Mouse (Mus musculus) testis, postnatal 10 days (tissue): ENCODE results near the gene Ero1lb.

Experiments
- DNase-seq: peaks from one replicate; pipeline ENCODE4 v3.0.0; 2021; ENCODE audit warnings: low spot score

The Ero1lb gene

DNA sequence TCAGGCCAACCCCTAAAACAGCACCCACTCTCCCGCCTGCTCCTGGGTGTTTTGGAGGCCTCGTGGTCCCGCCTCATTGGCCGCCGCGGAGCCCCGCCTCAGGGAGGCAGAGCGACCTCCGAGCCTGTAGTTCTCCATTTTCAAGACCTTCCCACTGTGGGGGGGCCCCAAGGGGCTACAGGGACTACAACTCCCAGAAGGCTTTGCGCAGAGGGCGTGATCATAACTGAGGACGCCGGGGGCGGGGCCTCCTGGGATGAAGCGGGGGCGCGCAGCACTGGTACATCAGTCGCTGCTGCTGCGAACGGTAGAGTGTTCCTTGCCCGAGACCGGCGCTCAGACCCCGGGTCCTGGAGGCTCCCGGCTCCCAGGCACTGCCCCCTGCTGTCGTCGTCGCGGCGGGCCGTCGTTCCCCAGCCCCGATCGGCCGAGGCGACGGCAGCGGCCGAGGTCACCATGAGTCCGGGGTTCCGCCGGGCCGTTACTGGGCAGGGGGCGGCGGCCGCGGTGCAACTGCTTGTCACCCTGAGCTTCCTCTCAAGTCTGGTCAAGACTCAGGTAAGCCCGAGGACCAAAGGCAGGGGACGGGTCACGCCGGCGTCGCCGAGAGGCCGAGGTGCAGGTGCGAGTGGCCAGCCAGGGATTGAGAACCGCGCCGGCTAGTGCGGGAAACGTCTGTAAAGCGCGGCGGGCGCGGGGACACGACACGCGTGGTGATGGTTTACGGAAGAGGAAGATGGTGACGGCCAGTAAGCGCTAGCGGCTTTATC, at the start of gene Ero1lb:
Gene Ero1lb, plus strand, starts transcription at position 254 of the 770 bp plus-strand sequence.
- DNase-seq, result peak; percentile 99

DNA sequence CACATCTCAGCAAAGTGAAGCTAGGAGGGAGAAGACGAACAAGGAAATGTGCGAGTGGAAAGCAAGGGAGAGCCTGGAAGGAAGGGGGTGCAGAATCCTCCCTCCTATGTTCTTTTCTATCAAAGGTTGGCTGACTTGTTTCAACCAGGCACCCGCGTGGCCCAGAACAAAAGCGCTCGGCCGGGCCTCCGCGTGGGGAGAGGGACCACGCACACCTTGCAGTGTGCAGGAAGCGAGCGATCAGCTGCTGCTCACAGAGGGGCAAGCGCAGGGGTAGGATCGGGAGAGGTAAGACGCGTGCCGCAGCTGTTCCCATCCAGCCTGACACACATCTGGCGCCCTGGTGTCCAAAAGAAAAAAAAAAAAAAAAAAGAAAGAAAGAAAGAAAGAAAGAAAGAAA, 46.3 kb upstream of the Ero1lb start:
- DNase-seq, result peak; percentile 50

DNA sequence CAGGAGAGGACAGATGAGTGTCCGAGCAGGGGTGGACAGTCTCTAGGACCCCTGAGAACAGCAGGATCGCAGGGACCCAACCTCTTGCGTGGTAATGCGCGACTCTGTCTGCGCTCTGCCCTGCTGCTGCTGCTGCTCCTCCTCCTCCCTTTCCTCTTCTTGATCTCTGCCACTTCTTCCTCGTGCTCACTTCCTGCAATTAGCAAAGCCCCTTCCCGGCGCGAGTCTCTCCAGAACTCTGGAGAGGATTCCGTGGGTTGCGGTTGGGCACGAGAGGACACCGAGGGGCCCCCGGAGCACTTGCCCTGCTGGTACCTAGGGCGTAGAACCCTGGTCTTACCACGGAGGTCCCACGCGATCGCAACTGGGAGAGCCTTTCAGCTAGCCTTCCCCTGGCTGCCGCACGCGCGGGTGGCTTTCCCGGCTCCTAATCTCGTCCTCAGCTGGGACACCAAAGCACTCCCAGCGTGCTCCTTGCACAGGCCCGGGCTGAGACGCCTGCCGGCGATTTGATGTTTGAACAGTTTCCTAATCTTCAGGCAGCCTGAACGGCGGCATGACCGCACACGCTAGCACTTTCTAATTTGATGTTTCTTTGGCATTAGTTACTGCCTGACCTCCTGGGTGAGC, 45.6 kb upstream of the Ero1lb start, which contains the start of gene Edaradd:
Gene Edaradd, minus strand, starts transcription at position 484 of the 630 bp plus-strand sequence.
- DNase-seq, result peak; percentile 67

DNA sequence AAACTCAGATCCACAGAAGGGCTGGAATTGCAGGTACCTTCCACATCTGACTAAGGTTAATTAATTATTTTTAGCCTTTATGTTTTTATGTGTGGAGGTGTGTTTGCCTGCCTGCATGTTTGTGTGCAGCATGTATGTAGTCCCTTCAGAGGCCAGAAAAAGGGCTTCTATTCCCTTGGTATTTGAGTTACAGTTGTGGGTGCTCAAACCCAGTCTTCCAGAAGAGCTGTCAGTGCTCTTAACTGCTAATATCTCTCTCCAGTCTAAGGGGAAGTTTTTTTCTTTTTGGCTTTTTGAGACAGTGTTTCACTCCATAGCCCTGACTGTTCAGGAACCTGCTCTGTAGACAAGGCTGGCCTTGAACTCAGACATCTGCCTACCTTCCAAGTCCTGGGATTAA, 43.3 kb upstream of the Ero1lb start:
- DNase-seq, result no peak

DNA sequence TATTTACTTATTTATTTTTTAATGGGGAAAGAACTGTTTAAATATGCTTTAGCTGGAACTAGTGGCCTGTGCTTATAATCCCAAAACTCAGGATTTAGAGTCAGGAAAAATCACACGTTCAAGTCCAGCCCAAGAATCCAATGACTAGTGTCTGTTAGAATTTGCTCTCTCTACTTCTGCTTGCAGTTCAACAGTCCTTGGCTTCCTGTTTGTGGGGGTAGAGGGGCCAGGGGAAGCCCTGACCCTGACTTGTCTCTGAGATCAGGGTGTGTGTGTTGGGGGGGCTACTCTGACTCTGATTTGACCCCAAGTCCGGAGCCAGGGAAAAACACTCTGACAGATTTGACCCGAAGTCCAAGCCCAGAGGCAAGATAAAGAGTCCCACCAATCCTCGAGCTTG, 40.0 kb upstream of the Ero1lb start:
- DNase-seq, result no peak

DNA sequence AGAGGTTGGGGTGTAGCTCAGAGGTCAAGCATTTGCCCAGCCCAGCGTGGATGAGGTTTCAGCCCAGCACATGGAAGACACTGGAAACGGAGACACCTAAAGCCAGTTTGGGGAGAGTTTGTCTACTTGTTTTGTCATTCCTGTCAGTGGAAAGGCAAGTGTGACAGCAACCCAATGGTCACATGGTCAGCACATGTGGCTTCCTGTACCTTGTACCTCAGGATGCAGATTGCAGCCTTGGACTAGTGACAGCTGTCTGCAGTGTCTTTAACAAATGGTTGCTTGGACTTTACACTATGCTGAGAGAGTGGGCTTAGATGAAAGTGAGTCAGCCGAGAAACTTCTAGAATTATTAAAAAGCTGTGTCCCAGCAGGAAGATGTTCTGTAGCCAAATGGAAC, 31.0 kb upstream of the Ero1lb start:
- no peak for DNase-seq

DNA sequence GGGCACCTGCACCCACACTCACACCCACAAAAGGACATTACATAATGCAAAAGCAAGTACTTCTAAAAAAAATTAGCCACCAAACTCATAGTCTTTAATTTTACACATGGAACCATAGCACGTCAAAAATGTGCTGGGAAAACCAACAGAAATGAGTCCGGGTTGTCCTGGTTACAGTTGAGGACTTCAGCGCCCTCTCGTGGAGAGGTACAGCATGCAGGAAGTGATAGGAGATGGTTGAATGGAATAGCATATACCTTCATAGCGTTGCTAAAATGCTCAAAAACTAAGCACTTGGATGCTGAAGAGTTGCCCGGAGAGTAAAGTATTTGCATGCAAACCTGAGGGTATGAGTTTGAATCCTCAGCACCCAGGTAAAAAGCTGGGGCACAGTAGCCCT, 27.7 kb upstream of the Ero1lb start:
- DNase-seq, result peak; percentile 79

DNA sequence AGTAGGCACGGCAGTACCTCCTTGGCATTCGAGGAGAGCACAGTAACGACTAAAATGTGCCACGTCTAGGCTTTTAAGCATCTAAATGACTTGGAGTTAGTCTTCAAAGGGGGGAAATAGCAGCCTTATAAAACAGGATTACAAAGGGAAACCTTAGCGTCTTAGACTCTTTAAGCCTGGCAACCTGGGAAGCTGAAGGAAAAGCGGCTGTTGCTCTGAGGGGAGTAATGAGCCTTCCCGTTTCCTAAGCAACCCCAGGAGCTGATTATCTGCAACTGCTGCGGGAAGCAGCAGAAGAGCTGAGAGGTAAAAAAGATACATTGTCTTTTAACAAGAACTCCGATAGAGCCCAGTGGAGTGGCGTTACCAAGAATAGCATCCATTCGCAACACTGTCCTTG, 26.0 kb upstream of the Ero1lb start:
- no peak for DNase-seq

DNA sequence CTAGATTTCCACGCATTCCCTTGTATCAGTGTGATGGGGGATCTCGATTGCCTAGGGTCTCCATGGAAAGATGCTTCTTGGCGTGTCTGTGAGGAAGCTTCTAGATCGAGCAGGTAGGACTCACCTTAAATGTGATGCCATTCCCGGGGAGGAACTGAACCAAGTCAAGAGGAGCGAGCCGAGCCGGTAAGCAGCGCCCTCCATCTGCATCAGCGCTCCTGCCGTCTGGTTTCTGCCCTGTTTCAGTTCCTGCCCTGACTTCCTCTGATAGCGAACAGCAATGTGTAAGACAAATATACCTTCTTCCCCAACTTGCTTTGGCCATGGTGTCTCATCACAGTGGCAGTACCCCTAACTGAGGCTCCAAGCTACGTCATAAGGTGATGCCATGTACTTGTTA, 25.6 kb upstream of the Ero1lb start:
- no peak for DNase-seq

DNA sequence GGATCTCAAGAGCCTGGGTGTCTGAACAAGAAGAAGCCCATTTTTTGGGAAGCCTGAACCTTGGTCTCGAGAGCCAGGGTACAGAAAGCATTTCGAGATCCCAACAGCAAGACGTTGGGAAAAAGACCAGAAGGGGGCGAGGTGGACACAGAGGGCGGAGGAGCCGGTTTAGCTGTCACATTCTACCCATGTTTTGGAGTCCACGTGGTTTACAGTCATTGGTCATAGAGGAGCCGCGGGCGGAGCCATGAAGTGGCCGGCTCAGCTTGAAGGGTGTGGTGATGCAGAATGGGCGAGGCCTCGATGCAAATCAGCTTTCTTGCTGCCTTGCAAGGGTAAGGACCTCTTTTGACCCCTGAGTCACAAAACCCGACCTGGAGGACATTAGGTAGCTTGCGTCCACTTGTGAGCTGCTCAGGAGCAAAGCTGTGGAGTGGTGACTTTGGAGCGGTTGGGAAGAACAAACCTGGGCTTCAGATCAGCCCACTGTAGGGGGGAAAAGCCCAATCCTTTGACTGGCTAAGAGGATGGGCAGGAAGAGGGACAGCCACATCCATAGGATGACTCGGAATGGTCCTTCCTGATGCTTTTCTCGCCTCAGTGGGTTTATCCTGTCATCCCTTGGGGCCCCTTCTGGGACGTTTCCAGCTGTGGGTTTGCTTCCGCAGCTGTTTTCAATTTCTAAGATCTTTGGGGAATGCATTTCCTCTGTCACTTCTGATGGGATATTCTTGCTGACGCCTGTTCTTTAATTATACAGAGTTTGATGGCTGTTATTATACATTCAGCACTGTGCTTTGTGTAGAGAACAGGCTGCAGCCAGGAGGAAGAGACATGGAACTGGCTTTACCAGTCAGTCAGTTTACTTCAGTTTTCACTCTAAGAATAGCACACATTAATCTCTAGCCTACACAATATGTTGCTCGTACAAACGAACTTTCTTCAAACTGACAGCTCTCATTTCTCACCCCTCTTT, 23.4 kb upstream of the Ero1lb start:
- DNase-seq, result peak; percentile 69

DNA sequence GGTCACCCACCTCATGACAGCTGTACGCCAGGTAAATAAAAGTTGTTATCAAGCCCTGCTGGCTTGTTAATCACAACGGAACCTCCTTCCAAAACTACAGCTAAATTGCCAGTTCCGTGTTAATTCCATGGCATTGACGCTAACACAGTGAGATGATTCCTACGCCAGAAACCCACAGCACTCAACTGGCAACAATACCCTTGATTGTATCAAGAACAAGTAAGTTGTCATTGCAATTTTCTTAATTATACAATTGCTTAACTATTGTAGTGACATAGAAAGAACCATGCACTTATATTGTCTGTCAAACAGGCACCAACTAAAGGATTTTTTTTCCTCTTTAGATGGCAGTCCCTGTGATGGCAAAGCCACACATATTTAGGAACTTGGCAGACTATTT, 22.4 kb upstream of the Ero1lb start:
- DNase-seq, result no peak

DNA sequence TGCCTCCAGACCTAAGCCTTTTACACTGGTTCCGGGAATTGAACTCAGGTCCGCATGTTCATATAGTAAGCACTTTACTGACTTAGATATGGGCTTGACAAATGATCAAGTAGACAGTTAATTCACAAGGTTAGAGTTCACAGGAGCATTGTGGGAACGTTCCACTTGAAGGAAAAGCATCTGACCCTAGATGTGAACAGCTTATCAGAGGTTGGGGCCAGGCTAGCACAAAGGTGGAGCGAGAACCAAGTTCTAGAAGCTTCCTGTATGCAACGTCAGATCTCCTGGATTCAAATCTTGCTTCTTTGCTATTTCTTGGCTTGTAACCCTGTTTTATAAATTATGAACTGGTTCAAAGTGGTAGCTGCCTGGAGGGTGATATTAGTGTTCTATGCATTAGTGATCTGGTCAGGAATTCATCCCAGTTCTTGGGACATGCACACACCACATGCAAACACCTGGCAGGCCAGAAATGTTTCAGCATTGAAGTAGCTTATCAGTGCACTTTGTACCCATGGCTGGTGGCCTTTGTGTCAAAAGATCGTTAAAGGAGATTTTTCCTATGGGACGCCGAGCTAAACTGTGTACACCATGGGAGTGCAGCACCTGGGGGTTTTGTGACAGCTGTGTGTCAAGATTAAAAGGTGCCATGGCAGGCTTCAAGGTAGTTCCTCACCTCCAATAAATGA, 21.6 kb upstream of the Ero1lb start:
- DNase-seq, result no peak

DNA sequence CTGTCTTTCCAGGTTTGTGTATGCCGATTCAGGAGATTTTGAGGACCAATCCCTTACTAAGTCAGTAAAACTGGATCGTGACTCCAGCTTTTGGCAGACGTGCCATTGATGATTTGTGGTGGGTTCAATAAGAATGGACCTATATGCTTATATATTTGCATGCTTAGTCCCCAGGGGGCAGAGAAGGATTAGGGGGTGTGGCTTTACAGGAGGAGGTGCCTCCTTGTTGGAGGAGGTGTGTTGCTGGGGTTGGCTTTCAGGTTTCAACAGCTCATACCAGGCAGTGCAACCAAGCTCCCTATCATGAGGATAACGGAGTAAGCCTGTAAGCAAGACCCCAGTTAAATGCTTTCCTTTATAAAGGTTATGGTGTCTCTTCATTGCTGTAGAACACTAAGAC, 11.5 kb upstream of the Ero1lb start:
- DNase-seq, result no peak

DNA sequence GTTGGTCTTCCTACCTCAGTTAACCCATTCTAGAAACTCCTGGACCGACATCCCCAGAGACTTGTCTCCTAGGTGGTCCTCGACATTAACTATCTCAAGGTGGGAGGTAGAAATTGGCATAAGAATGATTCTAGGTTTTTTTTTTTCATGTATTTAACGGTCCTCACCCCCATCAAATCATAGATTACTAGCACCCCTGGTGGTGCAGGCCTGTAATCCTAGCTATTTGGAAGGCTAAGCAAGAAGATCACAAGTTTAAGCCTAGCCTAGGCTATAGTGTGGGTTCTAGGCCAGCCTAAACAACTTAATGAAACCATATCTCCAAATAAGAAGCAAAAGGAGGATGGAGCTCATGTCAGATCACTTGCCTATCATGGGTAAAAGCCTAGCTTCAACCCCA, 6.6 kb upstream of the Ero1lb start:
- DNase-seq, result no peak

DNA sequence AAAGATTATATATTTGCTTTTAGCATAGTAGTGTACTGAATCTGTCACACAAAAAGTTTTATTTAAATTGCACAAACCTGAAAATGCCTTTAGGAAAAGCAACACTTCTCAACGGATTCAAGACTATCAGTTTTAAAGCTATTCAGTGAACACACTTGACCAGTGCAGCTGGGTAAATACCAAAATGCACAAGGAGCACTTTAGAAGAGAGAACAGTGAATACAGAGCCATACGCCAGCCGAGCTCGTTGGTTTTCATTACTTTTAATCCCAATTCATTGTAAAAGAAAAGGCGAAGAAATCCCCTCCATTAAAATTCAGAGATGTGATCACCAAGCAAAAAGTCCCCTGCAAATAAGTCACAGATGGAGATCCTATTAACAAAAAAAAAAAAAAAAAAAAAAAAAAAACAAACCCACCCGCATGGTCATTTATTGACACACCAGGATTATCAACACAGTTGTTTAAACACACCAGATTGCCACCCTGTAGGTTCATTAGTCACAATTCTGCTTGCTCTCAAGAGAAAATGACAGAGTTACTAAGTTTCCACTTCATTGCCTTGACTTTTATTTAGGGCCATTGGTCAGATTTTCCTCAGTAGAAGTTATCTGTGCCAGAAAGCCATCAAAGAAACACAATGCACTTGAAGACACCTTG, 6.1 kb upstream of the Ero1lb start:
- no peak for DNase-seq

DNA sequence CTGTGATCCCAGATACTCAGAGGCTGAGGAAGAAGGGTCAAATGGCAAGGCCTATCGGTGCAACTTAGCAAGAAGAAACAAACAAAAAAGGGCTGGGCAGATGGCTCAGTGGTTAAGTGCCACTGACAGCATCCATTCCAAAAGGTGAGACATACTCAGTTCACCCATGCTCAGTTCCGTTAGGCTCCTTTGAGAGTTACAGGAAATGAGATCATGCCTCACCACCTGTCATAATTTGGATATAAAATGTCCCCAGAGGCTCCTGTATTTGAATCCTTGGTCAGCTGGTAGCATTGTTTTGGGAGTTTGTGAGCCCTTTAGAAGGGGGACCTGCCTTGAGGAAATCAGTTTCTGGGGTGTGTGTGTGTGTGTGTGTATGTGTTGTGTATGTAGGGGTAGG, 3.9 kb upstream of the Ero1lb start:
- no peak for DNase-seq

DNA sequence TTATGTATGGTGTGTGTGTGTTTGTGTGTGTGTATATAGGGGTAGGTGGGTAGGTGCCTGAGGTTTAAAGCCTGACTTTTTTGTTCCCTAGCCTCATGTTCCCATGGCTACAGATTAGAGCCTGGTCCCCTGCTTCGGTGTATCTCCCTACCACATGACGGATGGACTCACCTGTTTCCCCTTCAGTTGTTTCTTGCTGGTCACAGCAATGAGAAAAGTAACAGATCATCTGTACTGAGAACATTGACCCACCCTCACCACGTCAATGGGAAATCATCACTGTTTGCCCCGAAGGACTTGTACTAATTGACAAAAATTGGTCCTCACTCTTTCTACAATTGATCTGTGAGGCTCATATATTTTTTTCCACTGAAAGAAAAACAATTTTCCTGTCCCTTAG, 3.4 kb upstream of the Ero1lb start:
- DNase-seq, result no peak

DNA sequence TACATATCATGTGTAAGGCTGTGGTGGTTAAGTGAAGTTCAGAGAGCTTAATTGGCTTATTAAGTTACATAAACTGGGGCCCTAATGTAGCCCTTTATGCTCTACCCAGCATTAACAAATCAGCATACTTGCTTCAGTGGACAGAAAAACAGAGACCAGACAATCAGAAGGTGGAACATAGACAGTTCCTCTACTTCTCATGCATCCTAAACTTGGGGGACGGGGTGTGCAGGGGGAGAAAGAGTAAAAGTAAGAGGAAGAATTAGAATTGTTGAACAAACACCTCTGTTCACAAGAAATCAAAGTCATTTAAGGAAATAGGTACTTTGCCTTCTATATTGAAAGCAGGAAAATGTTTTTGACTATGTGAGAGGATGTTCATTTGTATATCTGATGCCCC, 2.3 kb downstream of the Ero1lb start:
- DNase-seq, result no peak

DNA sequence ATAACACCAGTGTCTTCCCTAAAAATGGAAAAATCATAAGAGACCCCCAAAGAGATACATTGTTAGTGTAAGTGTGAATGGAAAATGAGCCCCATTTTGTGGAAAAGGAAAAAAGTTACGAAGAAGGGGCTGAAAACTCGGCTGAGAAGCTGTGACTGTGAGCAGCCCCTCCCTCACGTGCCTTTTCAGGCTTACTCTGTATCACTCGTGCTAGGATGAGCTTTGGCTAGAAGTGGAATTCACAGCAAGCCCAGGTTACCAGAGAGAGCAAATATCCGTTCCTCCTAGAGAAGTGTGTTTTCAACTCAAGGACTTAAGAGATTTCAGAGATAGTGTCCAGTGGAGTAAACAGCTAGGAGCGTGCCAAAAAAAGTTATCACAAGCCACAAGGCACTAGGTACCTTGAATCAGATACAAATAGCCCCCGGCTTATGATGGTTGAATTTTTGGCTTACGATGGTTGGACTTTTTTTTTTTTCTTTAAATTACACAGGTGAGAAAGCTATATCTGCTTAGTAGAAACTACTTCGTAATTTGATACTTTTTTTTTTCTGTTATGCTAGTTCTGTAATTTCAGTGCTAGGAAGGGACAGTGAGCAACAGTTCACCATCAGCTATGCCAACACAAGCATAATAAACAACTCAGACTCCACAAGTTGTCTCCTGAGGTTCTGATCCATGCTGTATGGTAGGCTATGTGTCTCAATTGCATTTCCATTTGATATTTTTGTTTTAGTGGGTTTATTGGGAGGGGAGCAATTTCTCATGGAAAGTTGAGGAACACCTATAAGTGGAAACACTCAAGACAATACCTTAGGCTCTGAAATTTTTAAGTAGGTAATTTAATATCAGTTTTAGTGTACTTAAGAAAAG, 3.2 kb downstream of the Ero1lb start:
- no peak for DNase-seq

DNA sequence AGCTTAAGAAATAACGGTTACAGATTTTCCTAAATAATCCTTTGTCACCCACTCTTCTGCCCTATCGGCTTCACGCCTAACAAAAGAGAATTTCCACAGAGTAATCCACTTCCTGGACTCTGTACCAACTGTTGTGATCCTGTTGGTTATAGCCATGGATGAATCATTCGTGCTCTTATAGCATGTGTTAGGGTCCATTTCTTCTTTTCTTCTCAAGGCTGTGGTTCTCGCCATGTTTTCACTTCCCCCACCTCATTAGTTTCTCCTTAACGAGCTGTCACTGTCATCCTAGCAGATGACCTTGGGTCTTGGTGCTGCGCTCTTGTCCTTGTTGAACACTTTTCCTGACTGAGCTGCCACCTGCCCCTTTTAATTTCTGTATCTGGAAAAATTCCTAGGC, 4.1 kb downstream of the Ero1lb start:
- DNase-seq, result no peak
